Mouse (Mus musculus) cortical plate, adult 2 months (tissue): ENCODE measurements around the gene Ptprcap. TPM values are rescaled to one million over a fixed set of nuclear protein-coding genes. Genes with fewer than 3 reads are reported as not detected.

Experiments
- H3K27ac ChIP-seq: fragments of 200-500 bp; 2 replicates; pipeline ENCODE4 v1.5.1; 2012; ENCODE audit warnings: low read length, control low read depth, inconsistent platforms; ENCODE audit not compliant: insufficient read depth
- H3K4me1 ChIP-seq: fragments of 200-500 bp; 2 replicates; pipeline ENCODE4 v1.6.1; 2011; ENCODE audit warnings: low read length; ENCODE audit not compliant: control insufficient read depth, insufficient read depth
- H3K4me3 ChIP-seq: fragments of 200-500 bp; 2 replicates; pipeline ENCODE4 v1.5.1; 2011; ENCODE audit warnings: mild to moderate bottlenecking, low read length, control low read depth; ENCODE audit not compliant: insufficient read depth
- CTCF ChIP-seq: fragments of 200-500 bp; IDR thresholded peaks from 2 replicates; pipeline ENCODE4 v1.5.1; 2011; ENCODE audit warnings: mild to moderate bottlenecking, control low read depth, low read length; ENCODE audit not compliant: insufficient read depth; ENCODE audit errors: extremely low read depth
- POLR2A ChIP-seq: fragments of 200-500 bp; IDR thresholded peaks from 2 replicates; pipeline ENCODE4 v1.6.1; 2011; ENCODE audit warnings: mild to moderate bottlenecking, low read length, control low read depth; ENCODE audit not compliant: insufficient read depth; ENCODE audit errors: extremely low read depth
- polyA plus RNA-seq: library from polyadenylated mRNA; depleted of rRNA; stranded (reverse); fragments of >200 nt; gene quantifications from 2 replicates; pipeline ENCODE4 v1.2.3, GENCODE M21; 2012

The Ptprcap gene
- polyA plus RNA-seq, 1 experiment = 1.6 TPM

DNA sequence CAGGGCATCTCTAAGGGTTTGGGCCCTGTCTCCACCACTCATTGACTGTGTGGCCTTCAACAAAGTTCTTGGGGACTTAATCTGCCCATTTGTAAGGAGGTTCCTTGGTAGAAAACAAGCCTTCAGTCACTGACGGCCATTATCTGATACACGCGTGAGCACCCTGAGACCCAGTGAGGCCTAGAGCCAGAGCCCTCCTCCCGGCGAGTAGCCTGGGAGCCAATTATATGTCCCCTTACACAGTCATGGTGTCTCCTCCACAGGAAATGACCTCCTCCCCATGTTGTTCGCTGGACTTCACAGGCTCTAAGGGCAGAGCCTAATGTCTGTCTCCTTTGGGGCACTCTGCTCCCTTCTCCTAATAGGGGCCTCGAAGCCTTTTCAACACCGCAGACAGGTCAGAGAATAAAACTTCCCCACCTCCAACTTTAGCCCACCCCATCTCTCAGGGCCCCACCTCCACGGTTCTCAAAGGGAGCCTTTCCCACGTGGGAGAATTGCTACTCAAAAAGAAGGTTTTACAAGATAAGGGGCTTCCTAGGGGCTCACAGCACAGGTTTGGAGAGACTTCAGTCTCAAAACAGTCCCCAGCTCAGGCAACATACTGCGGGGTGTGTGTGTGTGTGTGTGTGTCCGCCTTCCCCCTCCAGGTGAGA is 6.9 kb upstream of the Ptprcap start:
- no peak for TF ChIP-seq POLR2A
- no peak for TF ChIP-seq CTCF

GRCm38 (mm10) chr19:4147022-4147405 is 6.4 kb upstream of the Ptprcap start:
- Histone ChIP-seq H3K27ac (peak overlapping the region; percentile 10; the same call in 1 of the 2 replicates), H3K4me1 (peaks cover 7% of the 10 kb centered on the region), H3K4me3 (no peak overlapping the region)
- TF ChIP-seq POLR2A (no peak), CTCF (no peak)

More for the DNA sequence above, 6.9 kb upstream of the Ptprcap start:
- no peak overlapping the region for H3K27ac ChIP-seq
- H3K4me1 ChIP-seq = peaks cover 7% of the 10 kb centered on the region
- H3K4me3 ChIP-seq = no peak overlapping the region

DNA sequence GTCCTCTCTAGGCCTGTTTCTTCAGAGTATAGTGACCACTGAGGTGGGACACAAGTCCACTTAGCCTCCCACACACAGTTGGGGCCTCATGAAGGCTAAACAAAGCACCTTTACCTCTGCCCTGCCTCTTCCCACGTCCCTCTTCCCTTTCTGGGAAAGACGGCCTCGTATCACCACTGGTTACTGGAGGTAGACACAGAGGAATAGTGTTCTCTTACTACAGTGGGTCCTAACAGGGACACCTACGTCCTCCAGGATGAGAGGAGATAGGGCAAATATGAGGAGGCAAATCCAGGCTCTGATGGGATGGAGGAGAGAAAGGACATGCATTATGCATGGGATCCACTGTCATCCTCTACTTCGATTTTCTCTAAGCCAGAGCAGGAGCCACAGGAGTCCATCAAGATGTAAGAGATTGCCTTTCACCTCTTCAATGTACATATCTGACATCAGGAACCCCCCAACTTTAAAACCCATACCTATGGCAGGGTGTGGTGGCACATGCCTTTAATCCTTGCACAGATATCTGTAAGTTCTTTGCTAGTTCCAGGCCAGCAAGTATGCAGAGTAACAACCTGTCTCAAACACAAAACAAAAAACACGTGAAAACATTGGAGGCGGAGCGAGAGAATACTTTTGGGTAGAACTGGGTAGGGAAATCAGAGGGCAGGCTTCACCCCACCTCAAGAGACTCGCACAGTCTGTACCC is 5.5 kb upstream of the Ptprcap start:
- Histone ChIP-seq H3K4me1 (peaks cover 7% of the 10 kb centered on the region), H3K27ac (0 out of 2 replicates have a peak overlapping the region, but pooled peaks have one; percentile 44)

GRCm38 (mm10) chr19:4148491-4148806 is 5.0 kb upstream of the Ptprcap start, which contains the start of gene Coro1b:
Coro1b (plus strand) TSS chr19:4148619.
- peak within 1 kb of the TSS; percentile 83 for H3K4me3 ChIP-seq
- peaks cover 7% of the 10 kb centered on the region for H3K4me1 ChIP-seq
- peak; percentile 64; the same call in 1 of the 2 replicates for TF ChIP-seq POLR2A
- no peak for TF ChIP-seq CTCF
- H3K27ac ChIP-seq = peak within 1 kb of the TSS; percentile 69

More for the DNA sequence above, 5.5 kb upstream of the Ptprcap start:
- H3K4me3 ChIP-seq = peak overlapping the region; percentile 83
- TF ChIP-seq CTCF (no peak), POLR2A (no peak)

DNA sequence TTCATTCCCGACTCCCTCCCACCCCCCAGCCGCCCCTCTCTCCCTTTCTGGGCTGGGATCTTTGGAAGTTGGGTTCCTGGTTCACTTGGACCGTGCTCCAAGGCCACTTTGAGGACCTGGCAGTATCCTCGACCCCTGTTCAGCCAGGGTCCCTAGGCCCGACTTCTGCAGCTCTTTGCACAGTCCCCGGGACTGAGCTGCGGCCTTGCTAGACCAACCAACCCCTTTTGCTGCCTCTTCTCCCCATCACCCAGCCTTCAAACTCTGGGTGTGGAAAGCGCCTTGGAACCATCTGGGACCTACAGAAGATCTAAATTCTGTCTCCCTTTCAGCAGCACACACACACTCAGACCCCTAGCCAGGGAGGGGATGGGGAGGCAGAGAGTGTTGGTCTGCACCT is 4.6 kb upstream of the Ptprcap start:
- Histone ChIP-seq H3K27ac (peak overlapping the region; percentile 69), H3K4me1 (peaks cover 7% of the 10 kb centered on the region)
- TF ChIP-seq POLR2A = no peak
- no peak for TF ChIP-seq CTCF

DNA sequence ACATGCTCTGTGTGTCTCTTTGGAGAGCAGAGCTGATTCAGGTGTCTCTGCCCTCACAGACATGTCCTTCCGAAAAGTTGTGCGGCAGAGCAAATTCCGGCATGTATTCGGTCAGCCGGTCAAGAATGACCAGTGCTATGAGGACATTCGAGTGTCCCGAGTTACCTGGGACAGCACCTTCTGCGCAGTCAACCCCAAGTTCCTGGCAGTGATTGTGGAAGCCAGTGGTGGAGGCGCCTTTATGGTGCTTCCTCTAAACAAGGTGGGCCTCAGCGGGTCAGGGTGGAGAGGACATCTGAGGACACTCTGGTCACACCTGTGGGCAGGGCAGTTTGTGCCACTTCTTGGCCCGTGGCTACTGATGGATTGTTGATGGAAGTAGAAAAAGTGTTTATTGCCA is 4.1 kb upstream of the Ptprcap start:
- Histone ChIP-seq H3K27ac (no peak overlapping the region), H3K4me3 (peak overlapping the region; percentile 83), H3K4me1 (peaks cover 7% of the 10 kb centered on the region)
- TF ChIP-seq POLR2A (no peak), CTCF (no peak)

More for the DNA sequence above, 4.6 kb upstream of the Ptprcap start:
- peak overlapping the region; percentile 83 for H3K4me3 ChIP-seq

GRCm38 (mm10) chr19:4149764-4150461 is 3.5 kb upstream of the Ptprcap start:
- TF ChIP-seq POLR2A = no peak
- no peak for TF ChIP-seq CTCF
- H3K4me3 ChIP-seq = no peak overlapping the region; the same call in 1 of the 2 replicates
- no peak overlapping the region for H3K27ac ChIP-seq
- H3K4me1 ChIP-seq = peaks cover 7% of the 10 kb centered on the region

DNA sequence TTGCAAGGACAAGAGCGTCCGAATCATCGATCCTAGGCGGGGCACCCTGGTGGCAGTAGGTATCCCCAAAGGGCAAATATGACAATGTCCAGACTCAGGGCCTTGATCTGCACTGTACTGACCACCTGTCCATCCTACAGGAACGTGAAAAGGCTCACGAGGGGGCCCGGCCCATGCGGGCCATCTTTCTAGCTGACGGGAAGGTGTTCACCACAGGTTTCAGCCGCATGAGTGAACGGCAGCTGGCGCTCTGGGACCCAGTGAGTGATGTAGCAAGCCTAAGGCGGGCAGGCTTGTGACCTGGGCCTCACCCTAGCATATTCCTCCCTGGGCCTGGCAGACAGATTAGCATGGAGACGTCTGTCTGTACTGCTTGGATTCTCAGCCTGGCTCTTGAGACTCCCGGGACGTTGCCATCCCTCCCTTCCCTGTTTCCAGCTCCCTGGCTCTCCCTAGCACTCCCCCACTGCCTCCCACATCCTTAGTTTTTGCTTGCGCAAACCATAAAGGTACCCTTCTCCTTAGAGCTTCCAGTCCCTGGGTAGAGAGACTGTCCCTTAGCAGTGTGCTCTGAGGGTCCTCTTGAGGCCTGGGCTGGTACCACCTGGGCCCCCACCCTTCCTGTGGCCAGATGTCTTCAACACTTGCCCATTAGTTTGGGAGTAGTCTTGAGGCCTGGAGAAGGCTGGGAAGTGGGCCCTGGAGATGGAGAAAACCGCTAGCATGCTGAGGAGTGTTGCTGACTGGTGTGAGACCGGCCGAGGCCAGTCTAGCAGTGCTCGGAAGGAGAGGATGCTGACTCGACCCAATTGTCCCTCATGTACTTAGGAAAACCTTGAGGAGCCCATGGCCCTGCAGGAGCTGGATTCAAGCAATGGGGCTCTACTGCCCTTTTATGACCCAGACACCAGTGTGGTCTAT is 2.6 kb upstream of the Ptprcap start:
- Histone ChIP-seq H3K4me1 (peaks cover 7% of the 10 kb centered on the region), H3K27ac (no peak overlapping the region), H3K4me3 (no peak overlapping the region)
- TF ChIP-seq POLR2A (no peak), CTCF (no peak)

DNA sequence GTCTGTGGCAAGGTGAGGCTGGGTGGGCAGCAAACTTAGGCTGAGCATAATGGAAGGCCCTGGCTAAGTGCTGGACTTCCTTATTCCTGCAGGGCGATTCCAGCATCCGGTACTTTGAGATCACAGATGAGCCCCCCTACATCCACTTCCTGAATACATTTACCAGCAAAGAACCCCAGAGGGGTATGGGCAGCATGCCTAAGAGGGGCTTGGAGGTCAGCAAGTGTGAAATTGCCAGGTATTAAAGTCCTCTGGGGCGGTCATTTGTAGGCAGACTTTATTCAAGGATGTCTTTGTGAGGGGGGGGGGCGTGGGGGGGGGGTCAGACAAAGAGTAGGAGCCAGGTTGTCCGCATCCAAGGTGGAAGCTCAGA is 1.9 kb upstream of the Ptprcap start:
- no peak overlapping the region for H3K27ac ChIP-seq
- TF ChIP-seq POLR2A (no peak), CTCF (no peak)
- H3K4me1 ChIP-seq = peaks cover 7% of the 10 kb centered on the region
- H3K4me3 ChIP-seq = no peak overlapping the region

- H3K4me1 ChIP-seq = peaks cover 7% of the 10 kb centered on the region
- no peak for TF ChIP-seq CTCF
- TF ChIP-seq POLR2A = no peak
- H3K27ac ChIP-seq = no peak overlapping the region
- no peak overlapping the region for H3K4me3 ChIP-seq
Measured at GRCm38 (mm10) chr19:4151898-4152297, 1.5 kb upstream of the Ptprcap start.
